Mouse (Mus musculus) layer of hippocampus, postnatal 14 days (tissue): ENCODE data around the gene Uggt2. TPM values are rescaled to one million over a fixed set of nuclear protein-coding genes. Genes with fewer than 3 reads are reported as not detected.

Experiments used
- DNase-seq, 2 experiments: peaks; one replicate each; pipeline ENCODE4 v3.0.0; 2021 to 2022; ENCODE audit warnings: low spot score in 2 of 2, mixed read lengths in 1 of 2
- long read RNA-seq, 2 experiments: library from polyadenylated mRNA; stranded (forward); transcript quantifications; one replicate each; pipeline ENCODE4 v2.0.0; 2021
- total RNA-seq, 2 experiments: library from RNA; stranded (reverse); gene quantifications; 2 replicates each; pipeline ENCODE4 v1.2.3; 2021

Uggt2 gene
- 10 to 100 TPM; 26.8 to 32.6 TPM for total RNA-seq
- long read RNA-seq, experiment 1, full-length matches to known transcripts = 1 of 3 reads
- long read RNA-seq, experiment 1, partial matches to known transcripts = 0 of 3 reads
- long read RNA-seq, experiment 1, other reads (novel, unspliced or antisense) = 2 of 3 reads
- long read RNA-seq, experiment 2, full-length matches to known transcripts = 2 of 4 reads
- long read RNA-seq, experiment 2, partial matches to known transcripts = 1 of 4 reads
- long read RNA-seq, experiment 2, other reads (novel, unspliced or antisense) = 1 of 4 reads

- DNase-seq = peak; percentile 86
These were observed at the start of gene Uggt2 for GRCm38 (mm10) chr14:119098851-119099569. Uggt2 (minus strand) TSS chr14:119099430.

GRCm38 (mm10) chr14:119139381-119139950 is 40.2 kb upstream of the Uggt2 start:
- no peak for DNase-seq

DNA sequence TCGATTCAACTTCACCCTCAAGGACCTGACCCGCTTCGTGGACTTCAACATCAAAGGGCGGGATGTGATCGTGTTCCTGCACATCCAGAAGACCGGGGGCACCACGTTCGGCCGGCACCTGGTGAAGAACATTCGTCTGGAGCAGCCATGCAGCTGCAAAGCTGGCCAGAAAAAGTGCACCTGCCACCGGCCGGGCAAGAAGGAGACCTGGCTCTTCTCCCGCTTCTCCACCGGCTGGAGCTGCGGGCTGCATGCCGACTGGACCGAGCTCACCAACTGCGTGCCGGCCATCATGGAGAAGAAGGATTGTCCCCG is 39.5 kb upstream of the Uggt2 start:
- no peak for DNase-seq

DNA sequence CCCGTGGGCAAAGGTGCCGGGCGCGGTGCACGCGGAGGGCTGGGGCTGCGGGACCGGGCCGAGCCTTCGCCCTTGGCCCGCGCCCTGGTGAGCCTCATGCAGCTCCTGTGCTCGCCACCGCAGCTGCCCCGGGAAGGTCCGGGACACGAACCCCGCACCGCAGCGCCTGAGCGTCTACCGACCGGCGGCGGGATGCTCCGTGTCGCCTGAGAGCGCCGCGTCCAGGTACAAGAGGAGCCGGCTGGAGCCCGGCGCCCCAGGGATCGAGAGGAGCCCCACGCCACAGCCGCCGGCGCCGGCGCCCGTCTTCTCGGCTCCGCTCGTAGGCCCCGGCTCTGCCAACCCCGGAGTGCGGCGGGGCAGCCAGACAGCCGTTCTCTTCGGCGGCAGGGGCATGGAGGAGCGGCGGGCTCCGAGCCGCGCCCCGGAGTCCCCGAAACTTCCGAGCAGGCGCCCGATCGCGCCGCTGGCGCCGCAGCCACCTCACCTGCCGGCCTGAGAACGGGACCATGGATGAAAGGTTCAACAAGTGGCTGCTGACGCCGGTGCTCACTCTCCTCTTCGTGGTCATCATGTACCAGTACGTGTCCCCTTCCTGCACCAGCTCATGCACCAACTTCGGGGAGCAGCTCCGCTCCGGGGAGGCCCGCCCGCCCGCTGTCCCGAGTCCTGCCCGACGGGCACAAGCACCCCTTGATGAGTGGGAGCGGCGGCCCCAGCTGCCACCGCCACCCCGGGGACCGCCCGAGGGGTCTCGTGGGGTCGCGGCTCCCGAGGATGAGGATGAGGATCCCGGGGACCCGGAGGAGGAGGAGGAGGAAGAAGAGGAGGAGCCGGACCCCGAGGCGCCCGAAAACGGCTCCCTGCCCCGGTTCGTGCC is 38.9 kb upstream of the Uggt2 start, which contains the start of gene Hs6st3:
TSS of gene Hs6st3 (plus strand) at position 436 of the 880 bp plus-strand sequence.
- DNase-seq = no peak

DNA sequence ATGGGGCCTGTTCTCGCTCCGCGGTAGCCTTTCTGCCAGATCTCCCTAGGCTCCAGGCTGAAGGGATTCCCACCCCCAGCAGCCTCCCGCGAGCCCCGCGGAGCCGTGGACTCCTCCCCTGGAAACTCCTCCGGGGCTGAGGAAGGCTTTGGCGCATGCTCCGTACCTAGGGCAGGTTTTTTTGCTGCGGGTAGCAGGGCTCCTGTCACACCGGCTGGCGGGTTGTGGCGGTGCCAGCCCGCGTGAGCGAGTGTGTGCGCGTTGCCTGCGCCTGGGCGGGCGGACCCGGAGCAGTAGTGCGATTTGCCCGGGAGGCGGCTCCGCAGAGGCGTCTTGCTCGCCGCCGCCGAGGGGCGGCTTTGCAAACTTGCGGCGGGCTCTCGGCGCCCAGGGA is 38.3 kb upstream of the Uggt2 start:
- DNase-seq = peak; percentile 87 to 93

- no peak for DNase-seq
These were observed 28.1 kb upstream of the Uggt2 start for GRCm38 (mm10) chr14:119127330-119127729.

GRCm38 (mm10) chr14:119125840-119126239 is 26.6 kb upstream of the Uggt2 start:
- DNase-seq = no peak

- DNase-seq = no peak
These were observed 24.8 kb upstream of the Uggt2 start for GRCm38 (mm10) chr14:119124061-119124460.

DNA sequence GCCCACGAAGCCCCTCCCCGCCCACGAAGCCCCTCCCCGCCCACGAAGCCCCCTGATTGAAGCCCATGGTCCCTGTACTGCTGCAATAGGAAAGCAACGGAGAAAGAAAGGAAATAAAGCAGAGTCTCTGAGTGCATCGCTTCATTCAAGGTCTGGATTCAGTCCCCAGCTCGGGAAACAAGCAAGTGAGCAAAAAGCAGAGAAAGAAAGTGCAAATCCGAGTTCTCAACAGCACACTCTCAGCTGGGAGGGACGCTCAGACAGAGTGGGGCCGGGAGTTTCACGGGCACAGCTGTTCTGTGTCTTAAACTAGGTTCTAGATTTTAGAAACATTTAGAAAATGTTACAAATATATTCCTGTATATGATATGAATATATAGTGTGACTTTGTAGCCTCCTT is 24.4 kb upstream of the Uggt2 start:
- no peak for DNase-seq

DNA sequence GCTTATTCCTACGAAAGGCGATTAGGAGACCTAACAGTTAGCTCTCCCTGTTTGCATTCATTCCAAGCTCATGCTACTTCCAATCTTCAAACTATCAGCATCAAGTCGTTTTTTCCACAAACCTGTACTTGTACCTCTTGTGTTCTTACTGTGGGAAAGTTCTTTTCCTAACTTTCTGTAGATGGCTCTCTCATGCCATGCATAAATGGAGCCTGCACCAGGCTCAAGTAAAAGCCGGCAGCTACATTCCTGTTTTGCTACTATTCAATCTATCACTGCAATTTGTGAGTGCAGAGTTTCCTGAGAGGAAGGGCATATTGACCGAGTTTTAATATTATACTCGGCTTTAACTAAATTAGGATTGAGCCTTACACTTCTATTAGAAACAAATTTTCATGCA is 13.3 kb upstream of the Uggt2 start:
- no peak for DNase-seq

GRCm38 (mm10) chr14:119109776-119110218 is 10.6 kb upstream of the Uggt2 start:
- DNase-seq = no peak

- DNase-seq = no peak
These were observed 9.6 kb upstream of the Uggt2 start for GRCm38 (mm10) chr14:119108776-119109301.

GRCm38 (mm10) chr14:119107591-119107990 is 8.4 kb upstream of the Uggt2 start:
- DNase-seq = no peak

DNA sequence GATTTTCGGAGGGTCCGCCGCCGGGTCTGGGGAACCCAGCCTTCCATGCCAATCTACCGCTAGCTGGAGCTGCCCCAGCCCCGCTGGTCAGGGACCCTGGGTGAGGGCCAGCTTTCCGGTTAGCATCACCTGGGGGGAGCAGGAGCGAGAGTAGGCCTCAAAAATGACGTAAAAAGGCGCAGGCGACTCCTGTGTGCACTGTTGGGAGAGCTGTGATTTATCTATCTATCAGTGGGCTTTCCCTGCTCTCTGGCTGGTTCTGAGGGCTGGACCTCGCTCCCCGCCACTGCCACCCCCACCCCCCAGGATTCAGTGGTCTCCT is 301 bp upstream of the Uggt2 start:
- DNase-seq = no peak

DNA sequence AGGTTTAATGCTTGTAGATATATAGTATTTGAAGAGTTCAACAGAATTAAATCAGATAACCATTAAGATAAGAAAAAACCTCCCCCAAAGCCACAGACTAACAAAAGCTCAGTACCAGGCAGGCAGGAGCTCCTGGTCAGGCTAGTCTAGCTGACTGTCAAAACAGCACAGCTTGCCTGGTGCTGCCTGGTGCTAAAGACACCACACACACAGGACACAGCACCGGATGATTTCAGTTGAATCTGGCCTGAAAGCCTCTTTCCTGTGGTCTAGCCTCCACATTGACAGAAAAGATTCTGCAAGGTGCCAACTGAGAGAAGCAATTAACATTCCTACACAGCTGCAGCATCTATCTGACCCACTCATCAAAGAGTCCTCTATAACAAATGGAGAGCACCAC is 37.4 kb downstream of the Uggt2 start:
- no peak for DNase-seq

- DNase-seq = no peak
These were observed 38.5 kb downstream of the Uggt2 start for GRCm38 (mm10) chr14:119060682-119061081.

- no peak for DNase-seq
These were observed 42.2 kb downstream of the Uggt2 start for GRCm38 (mm10) chr14:119057014-119057413.

DNA sequence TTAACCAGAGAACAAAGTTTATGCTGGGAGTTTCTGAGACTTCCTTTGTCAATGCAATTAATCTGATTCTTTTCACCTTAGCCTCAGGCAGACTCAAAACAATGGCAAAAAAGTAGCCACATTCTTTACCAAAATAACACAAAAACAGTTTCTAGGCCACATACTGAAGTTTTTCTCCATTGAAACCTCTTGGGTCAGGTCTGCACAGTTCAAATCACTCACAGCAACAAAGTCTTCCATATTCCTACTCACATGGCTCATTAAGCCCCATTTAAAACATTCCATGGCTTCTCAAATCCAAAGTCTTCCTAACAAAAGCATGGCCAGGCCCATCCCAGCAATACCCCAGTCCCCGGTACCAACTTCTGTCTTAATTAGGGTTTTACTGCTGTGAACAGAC is 46.3 kb downstream of the Uggt2 start:
- no peak for DNase-seq

GRCm38 (mm10) chr14:119052361-119052760 is 46.9 kb downstream of the Uggt2 start:
- no peak for DNase-seq

DNA sequence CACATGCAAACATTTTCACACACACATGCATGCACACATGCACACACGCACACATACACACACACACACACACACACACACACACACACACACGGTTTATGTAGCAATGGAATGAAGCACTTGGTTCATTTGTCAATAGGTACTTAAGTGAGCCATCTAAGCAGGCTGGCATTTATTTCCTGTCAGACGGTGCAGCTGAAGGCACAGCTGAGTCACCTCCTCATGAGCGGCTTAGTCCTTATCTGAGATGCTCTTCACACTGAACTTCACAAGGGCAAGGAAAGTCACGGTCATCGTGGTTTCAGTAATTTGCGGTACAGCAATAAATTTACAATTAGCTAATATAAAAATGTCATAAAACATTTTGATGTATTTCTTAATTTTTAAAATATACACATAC is 55.5 kb downstream of the Uggt2 start:
- DNase-seq = no peak

GRCm38 (mm10) chr14:119040253-119040652 is 59.0 kb downstream of the Uggt2 start:
- DNase-seq = peak in 1 of 2 experiments; percentile 28
